Mouse (Mus musculus): ENCODE results near the gene Tesc. TPM values are rescaled to one million over a fixed set of nuclear protein-coding genes. Genes with fewer than 3 reads are reported as not detected.

The Tesc gene
- polyA plus RNA-seq, 1 experiment, result 48.4 TPM

DNA sequence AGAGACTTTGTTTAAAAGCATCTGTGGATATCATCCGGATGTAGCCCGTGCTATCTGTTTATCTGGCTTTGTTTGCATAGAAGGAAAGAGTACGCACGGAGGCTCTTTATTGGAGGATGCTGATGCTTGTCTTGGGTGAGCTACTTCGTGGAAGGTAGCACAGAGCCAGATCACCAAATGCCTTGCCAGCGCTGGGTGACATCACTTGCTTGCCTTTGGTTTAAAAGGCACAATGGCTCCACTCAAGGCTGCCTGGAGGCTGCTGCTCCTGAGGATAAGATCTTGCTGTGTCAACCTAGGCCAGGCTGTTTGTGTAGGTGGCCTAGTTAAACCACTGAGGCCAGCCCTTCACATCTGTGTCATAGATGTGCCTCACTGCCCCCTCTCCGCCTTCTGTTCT, 16.7 kb upstream of the Tesc start:
- H3K27me3 ChIP-seq (ENCODE audit: control insufficient read depth, insufficient read depth, low read length), result no peaks in the 10 kb centered on the region
- no peak for TF ChIP-seq POLR2A (IDR thresholded peaks at IDR 0.05; ENCODE audit: control insufficient read depth, extremely low read depth, insufficient read depth, low read length, poor library complexity)
- TF ChIP-seq CTCF (IDR thresholded peaks at IDR 0.05; ENCODE audit: borderline replicate concordance, control insufficient read depth, extremely low read depth, insufficient read depth, low read length, poor library complexity), result no peak
- H3K27ac ChIP-seq (ENCODE audit: control insufficient read depth, insufficient read depth, low read length), result no peak overlapping the region
- H3K36me3 ChIP-seq (ENCODE audit: control insufficient read depth, insufficient read depth, low read length), result peaks cover 14% of the 10 kb centered on the region; the same call in 1 of the 2 replicates
- no peaks in the 10 kb centered on the region for H3K4me1 ChIP-seq (replicated peaks; ENCODE audit: control insufficient read depth, insufficient read depth, low read length)
- no peak for DNase-seq
- no peak overlapping the region for H3K4me3 ChIP-seq (ENCODE audit: control insufficient read depth, insufficient read depth, low read length)
- WGBS, result 95% methylated on average over 7 of the region's 7 CpGs

DNA sequence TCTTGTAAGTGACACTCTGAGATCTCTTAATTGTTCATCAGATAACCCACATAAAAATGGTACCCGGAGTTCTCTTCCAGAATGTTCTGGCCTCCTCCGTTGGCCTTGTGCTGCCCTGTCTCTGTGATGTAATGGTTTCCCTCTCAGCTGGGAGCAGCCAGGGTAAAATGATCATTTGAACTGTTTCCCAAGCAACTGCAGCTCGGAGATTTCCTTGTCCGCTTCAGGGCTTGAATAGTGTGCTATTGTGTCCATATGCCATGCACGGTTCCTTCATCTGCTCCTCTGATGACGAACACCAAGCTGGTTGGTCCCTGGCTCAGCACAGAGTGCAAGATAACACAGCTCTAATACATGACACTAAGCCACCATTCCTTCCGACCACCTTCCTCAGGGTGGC, 15.7 kb upstream of the Tesc start:
- H3K4me1 ChIP-seq (replicated peaks; ENCODE audit: control insufficient read depth, insufficient read depth, low read length), result no peaks in the 10 kb centered on the region
- H3K36me3 ChIP-seq (ENCODE audit: control insufficient read depth, insufficient read depth, low read length), result peaks cover 14% of the 10 kb centered on the region; the same call in 1 of the 2 replicates
- no peak for DNase-seq
- H3K27me3 ChIP-seq (ENCODE audit: control insufficient read depth, insufficient read depth, low read length), result no peaks in the 10 kb centered on the region
- TF ChIP-seq CTCF (IDR thresholded peaks at IDR 0.05; ENCODE audit: borderline replicate concordance, control insufficient read depth, extremely low read depth, insufficient read depth, low read length, poor library complexity) (no peak), POLR2A (IDR thresholded peaks at IDR 0.05; ENCODE audit: control insufficient read depth, extremely low read depth, insufficient read depth, low read length, poor library complexity) (no peak)
- 96% methylated on average over 7 of the region's 7 CpGs for WGBS
- H3K27ac ChIP-seq (ENCODE audit: control insufficient read depth, insufficient read depth, low read length), result no peak overlapping the region
- no peak overlapping the region for H3K4me3 ChIP-seq (ENCODE audit: control insufficient read depth, insufficient read depth, low read length)

DNA sequence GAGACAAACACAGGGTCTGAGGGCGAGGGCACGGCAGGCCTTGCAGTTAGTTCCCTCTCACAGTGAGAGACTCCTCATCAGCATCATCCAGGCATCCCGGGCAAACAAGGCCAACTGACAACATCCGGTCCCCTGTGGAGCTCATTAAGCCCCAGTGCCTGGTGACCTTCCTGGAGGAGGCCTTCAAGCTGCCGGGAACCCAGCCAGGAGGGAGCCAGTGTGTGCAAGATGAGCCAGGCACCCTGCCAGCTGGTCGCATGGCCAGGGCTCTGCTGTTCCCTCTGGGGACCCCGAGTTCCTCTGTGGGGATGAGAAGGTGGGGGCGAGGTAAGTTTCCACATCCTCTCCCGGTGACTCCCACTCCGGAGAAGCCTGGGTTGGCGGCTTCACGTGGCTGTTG, 12.5 kb upstream of the Tesc start:
- Histone ChIP-seq H3K4me1 (replicated peaks; ENCODE audit: control insufficient read depth, insufficient read depth, low read length) (no peaks in the 10 kb centered on the region), H3K36me3 (ENCODE audit: control insufficient read depth, insufficient read depth, low read length) (no peaks in the 10 kb centered on the region), H3K27me3 (ENCODE audit: control insufficient read depth, insufficient read depth, low read length) (no peaks in the 10 kb centered on the region), H3K4me3 (ENCODE audit: control insufficient read depth, insufficient read depth, low read length) (no peak overlapping the region), H3K27ac (ENCODE audit: control insufficient read depth, insufficient read depth, low read length) (no peak overlapping the region)
- TF ChIP-seq CTCF (IDR thresholded peaks at IDR 0.05; ENCODE audit: borderline replicate concordance, control insufficient read depth, extremely low read depth, insufficient read depth, low read length, poor library complexity) (no peak), POLR2A (IDR thresholded peaks at IDR 0.05; ENCODE audit: control insufficient read depth, extremely low read depth, insufficient read depth, low read length, poor library complexity) (no peak)
- no peak for DNase-seq
- 53% methylated on average over 12 of the region's 12 CpGs for WGBS

- 93% methylated on average over 2 of the region's 2 CpGs for WGBS
- Histone ChIP-seq H3K4me3 (ENCODE audit: control insufficient read depth, insufficient read depth, low read length) (no peak overlapping the region), H3K36me3 (ENCODE audit: control insufficient read depth, insufficient read depth, low read length) (no peaks in the 10 kb centered on the region), H3K27me3 (ENCODE audit: control insufficient read depth, insufficient read depth, low read length) (no peaks in the 10 kb centered on the region), H3K27ac (ENCODE audit: control insufficient read depth, insufficient read depth, low read length) (no peak overlapping the region), H3K4me1 (replicated peaks; ENCODE audit: control insufficient read depth, insufficient read depth, low read length) (no peaks in the 10 kb centered on the region)
- DNase-seq, result no peak
- no peak for TF ChIP-seq CTCF (IDR thresholded peaks at IDR 0.05; ENCODE audit: borderline replicate concordance, control insufficient read depth, extremely low read depth, insufficient read depth, low read length, poor library complexity)
- TF ChIP-seq POLR2A (IDR thresholded peaks at IDR 0.05; ENCODE audit: control insufficient read depth, extremely low read depth, insufficient read depth, low read length, poor library complexity), result no peak
Measured at GRCm38 (mm10) chr5:118015669-118016068, 11.9 kb upstream of the Tesc start.

- Histone ChIP-seq H3K27ac (ENCODE audit: control insufficient read depth, insufficient read depth, low read length) (no peak overlapping the region), H3K27me3 (ENCODE audit: control insufficient read depth, insufficient read depth, low read length) (no peaks in the 10 kb centered on the region), H3K4me3 (ENCODE audit: control insufficient read depth, insufficient read depth, low read length) (no peak overlapping the region), H3K4me1 (replicated peaks; ENCODE audit: control insufficient read depth, insufficient read depth, low read length) (no peaks in the 10 kb centered on the region), H3K36me3 (ENCODE audit: control insufficient read depth, insufficient read depth, low read length) (no peaks in the 10 kb centered on the region)
- TF ChIP-seq CTCF (IDR thresholded peaks at IDR 0.05; ENCODE audit: borderline replicate concordance, control insufficient read depth, extremely low read depth, insufficient read depth, low read length, poor library complexity) (no peak), POLR2A (IDR thresholded peaks at IDR 0.05; ENCODE audit: control insufficient read depth, extremely low read depth, insufficient read depth, low read length, poor library complexity) (no peak)
- 70% methylated on average over 5 of the region's 5 CpGs for WGBS
- DNase-seq, result no peak
Measured at GRCm38 (mm10) chr5:118017527-118017926, 10.0 kb upstream of the Tesc start.

DNA sequence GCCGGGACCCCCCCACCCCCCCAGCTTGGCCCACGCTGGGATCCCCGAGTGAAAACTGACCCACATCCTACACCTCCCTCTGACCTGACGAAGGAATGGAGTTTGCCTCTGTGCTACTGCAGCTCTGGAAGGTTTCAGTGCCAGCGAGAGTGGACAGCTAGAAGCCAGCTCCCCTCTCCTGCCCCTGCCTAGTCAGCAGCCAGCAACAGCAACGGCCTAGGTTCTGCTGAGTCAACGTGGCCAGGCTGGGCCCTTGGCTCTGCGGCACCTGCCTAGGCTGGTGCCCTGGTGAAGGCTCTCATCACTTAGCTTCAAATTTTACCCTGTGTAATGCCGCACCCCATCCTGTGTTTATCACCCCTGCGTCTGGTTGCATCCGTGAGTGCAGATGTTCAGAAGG, 7.6 kb upstream of the Tesc start:
- H3K27me3 ChIP-seq (ENCODE audit: control insufficient read depth, insufficient read depth, low read length), result no peaks in the 10 kb centered on the region
- H3K27ac ChIP-seq (ENCODE audit: control insufficient read depth, insufficient read depth, low read length), result no peak overlapping the region
- 71% methylated on average over 11 of the region's 11 CpGs for WGBS
- no peak for DNase-seq
- no peak for TF ChIP-seq CTCF (IDR thresholded peaks at IDR 0.05; ENCODE audit: borderline replicate concordance, control insufficient read depth, extremely low read depth, insufficient read depth, low read length, poor library complexity)
- TF ChIP-seq POLR2A (IDR thresholded peaks at IDR 0.05; ENCODE audit: control insufficient read depth, extremely low read depth, insufficient read depth, low read length, poor library complexity), result no peak
- no peaks in the 10 kb centered on the region for H3K4me1 ChIP-seq (replicated peaks; ENCODE audit: control insufficient read depth, insufficient read depth, low read length)
- H3K36me3 ChIP-seq (ENCODE audit: control insufficient read depth, insufficient read depth, low read length), result no peaks in the 10 kb centered on the region
- no peak overlapping the region for H3K4me3 ChIP-seq (ENCODE audit: control insufficient read depth, insufficient read depth, low read length)

GRCm38 (mm10) chr5:118023053-118023452, 4.5 kb upstream of the Tesc start:
- Histone ChIP-seq H3K27ac (ENCODE audit: control insufficient read depth, insufficient read depth, low read length) (no peak overlapping the region), H3K4me3 (ENCODE audit: control insufficient read depth, insufficient read depth, low read length) (no peak overlapping the region), H3K4me1 (replicated peaks; ENCODE audit: control insufficient read depth, insufficient read depth, low read length) (peaks cover 18% of the 10 kb centered on the region), H3K36me3 (ENCODE audit: control insufficient read depth, insufficient read depth, low read length) (no peaks in the 10 kb centered on the region), H3K27me3 (ENCODE audit: control insufficient read depth, insufficient read depth, low read length) (peaks cover 14% of the 10 kb centered on the region)
- 82% methylated on average over 3 of the region's 3 CpGs for WGBS
- no peak for DNase-seq
- TF ChIP-seq POLR2A (IDR thresholded peaks at IDR 0.05; ENCODE audit: control insufficient read depth, extremely low read depth, insufficient read depth, low read length, poor library complexity) (no peak), CTCF (IDR thresholded peaks at IDR 0.05; ENCODE audit: borderline replicate concordance, control insufficient read depth, extremely low read depth, insufficient read depth, low read length, poor library complexity) (no peak)
